Mouse (Mus musculus) R1 (cell line): ENCODE results near the gene Kctd11.
"Not testable (repeated sequence)": the region's sequence is repeated elsewhere in the genome, so short reads cannot be mapped to it uniquely, and the experiment has no call there.

Experiments used
- DNase-seq: peaks from one replicate; pipeline ENCODE4 v3.0.0-alpha.2; 2018; ENCODE audit warnings: low read depth, low spot score

Kctd11 gene

GRCm38 (mm10) chr11:69881787-69882670, 823 bp upstream of the Kctd11 start:
- no peak for DNase-seq

- DNase-seq = peak; percentile 80
These were observed 727 bp downstream of the Kctd11 start for GRCm38 (mm10) chr11:69880506-69880852.

GRCm38 (mm10) chr11:69879711-69880110, 1.5 kb downstream of the Kctd11 start:
- no peak for DNase-seq

- no peak for DNase-seq
These were observed 2.3 kb downstream of the Kctd11 start for GRCm38 (mm10) chr11:69878952-69879351.

GRCm38 (mm10) chr11:69878399-69878798, 2.8 kb downstream of the Kctd11 start:
- no peak for DNase-seq

- DNase-seq = no peak
These were observed 3.3 kb downstream of the Kctd11 start, which contains the start of gene Tmem95 for GRCm38 (mm10) chr11:69877878-69878277. Tmem95 (minus strand) TSS chr11:69878018.

GRCm38 (mm10) chr11:69876867-69877266, 4.3 kb downstream of the Kctd11 start:
- peak; percentile 94 for DNase-seq

GRCm38 (mm10) chr11:69876186-69876585, 5.0 kb downstream of the Kctd11 start:
- DNase-seq = no peak

GRCm38 (mm10) chr11:69872451-69872850, 8.8 kb downstream of the Kctd11 start:
- DNase-seq = no peak

- no peak for DNase-seq
These were observed 9.4 kb downstream of the Kctd11 start for GRCm38 (mm10) chr11:69871822-69872221.

GRCm38 (mm10) chr11:69870289-69871069, 10.7 kb downstream of the Kctd11 start:
- DNase-seq = no peak

GRCm38 (mm10) chr11:69867335-69867734, 13.9 kb downstream of the Kctd11 start:
- DNase-seq = no peak

- DNase-seq = no peak
These were observed 15.6 kb downstream of the Kctd11 start for GRCm38 (mm10) chr11:69865561-69865960.

- no peak for DNase-seq
These were observed 16.9 kb downstream of the Kctd11 start for GRCm38 (mm10) chr11:69864138-69864860.

GRCm38 (mm10) chr11:69863729-69864128, 17.5 kb downstream of the Kctd11 start:
- not testable (repeated sequence) for DNase-seq

GRCm38 (mm10) chr11:69858113-69858998, 22.9 kb downstream of the Kctd11 start, which contains the start of gene Tnk1:
Tnk1 (minus strand) TSS chr11:69858730.
- peak; percentile 75 for DNase-seq

GRCm38 (mm10) chr11:69855347-69855746, 25.9 kb downstream of the Kctd11 start:
- peak; percentile 90 for DNase-seq

- DNase-seq = no peak
These were observed 26.5 kb downstream of the Kctd11 start for GRCm38 (mm10) chr11:69854680-69855079.

GRCm38 (mm10) chr11:69853994-69854393, 27.2 kb downstream of the Kctd11 start:
- peak; percentile 80 for DNase-seq

- DNase-seq = no peak
These were observed 30.5 kb downstream of the Kctd11 start for GRCm38 (mm10) chr11:69850754-69851153.

- DNase-seq = no peak
These were observed 31.3 kb downstream of the Kctd11 start for GRCm38 (mm10) chr11:69849884-69850283.
